Mouse (Mus musculus) limb, embryonic 11.5 days (tissue): ENCODE measurements around the gene Pnpla1. TPM values are rescaled to one million over a fixed set of nuclear protein-coding genes. Genes with fewer than 3 reads are reported as not detected.

Experiments
- ATAC-seq: fragments of 200-750 bp; cut with Nextera tagmentation; 2 replicates; pipeline ENCODE4 v1.8.0; 2017; ENCODE audit warnings: low read depth; ENCODE audit not compliant: insufficient number of reproducible peaks, low FRiP score, low TSS enrichment
- DNase-seq: peaks from one replicate; pipeline ENCODE4 v3.0.0-alpha.2; 2015; ENCODE audit warnings: low spot score
- H3K27ac ChIP-seq: fragments of 300-500 bp; sonication (generic); replicated peaks from 2 replicates; pipeline ENCODE4 v1.5.1; 2014; ENCODE audit warnings: low read depth, mild to moderate bottlenecking, low read length
- H3K27me3 ChIP-seq: fragments of 300-500 bp; sonication (generic); 2 replicates; pipeline ENCODE4 v1.6.1; 2014; ENCODE audit warnings: mild to moderate bottlenecking, low read length, mixed read lengths; ENCODE audit not compliant: control insufficient read depth, insufficient read depth
- H3K36me3 ChIP-seq: fragments of 300-500 bp; sonication (generic); 2 replicates; pipeline ENCODE4 v1.6.1; 2014; ENCODE audit warnings: mild to moderate bottlenecking, low read length, moderate library complexity, mixed read lengths; ENCODE audit not compliant: control insufficient read depth, insufficient read depth
- H3K4me1 ChIP-seq: fragments of 300-500 bp; sonication (generic); 2 replicates; pipeline ENCODE4 v1.6.1; 2014; ENCODE audit warnings: low read length, mixed read lengths; ENCODE audit not compliant: control insufficient read depth, insufficient read depth
- H3K4me2 ChIP-seq: fragments of 300-500 bp; sonication (generic); 2 replicates; pipeline ENCODE4 v1.6.1; 2014; ENCODE audit warnings: low read depth, mild to moderate bottlenecking, moderate library complexity; ENCODE audit not compliant: severe bottlenecking
- H3K4me3 ChIP-seq: fragments of 300-500 bp; sonication (generic); 2 replicates; pipeline ENCODE4 v1.5.1; 2014; ENCODE audit warnings: low read depth, low read length
- H3K9ac ChIP-seq: fragments of 300-500 bp; sonication (generic); 2 replicates; pipeline ENCODE4 v1.6.1; 2014; ENCODE audit warnings: mild to moderate bottlenecking, low read length
- H3K9me3 ChIP-seq: fragments of 300-500 bp; sonication (generic); 2 replicates; pipeline ENCODE4 v1.6.1; 2016; ENCODE audit warnings: low read length; ENCODE audit not compliant: control insufficient read depth
- WGBS: fragments of 180-500 bp; shearing (Covaris S2); extraction: QIAGEN DNeasy Blood & Tissue Kit; methylation state at CpG from one replicate; pipeline ENCODE4 v1.1.7; 2014; 5-methylcytosine and 5-hydroxymethylcytosine counted together
- polyA plus RNA-seq: library from polyadenylated mRNA; unstranded; fragments of >200 nt; fragmentation: Nextera tagmentation; extraction: Ambion mirVana; gene quantifications from 2 replicates; pipeline ENCODE4 v1.2.1, GENCODE M21; 2014

Gene Pnpla1
- polyA plus RNA-seq, 1 experiment from 2014 or later = not detected

GRCm38 (mm10) chr17:28898249-28898648 lies 40.0 kb downstream of the Pnpla1 start:
- H3K27me3 ChIP-seq = no peaks in the 10 kb centered on the region
- H3K9me3 ChIP-seq = no peaks in the 10 kb centered on the region
- DNase-seq = no peak
- H3K4me1 ChIP-seq = no peaks in the 10 kb centered on the region
- no peak overlapping the region for H3K4me2 ChIP-seq
- H3K36me3 ChIP-seq = no peaks in the 10 kb centered on the region
- no peak overlapping the region for H3K27ac ChIP-seq
- H3K4me3 ChIP-seq = no peak overlapping the region
- no peak overlapping the region for H3K9ac ChIP-seq
- ATAC-seq = no peak
- WGBS = 74% methylated on average over 5 of the region's 5 CpGs

- H3K4me1 ChIP-seq = no peaks in the 10 kb centered on the region
- H3K9me3 ChIP-seq = no peaks in the 10 kb centered on the region
- no peaks in the 10 kb centered on the region for H3K27me3 ChIP-seq
- H3K4me3 ChIP-seq = no peak overlapping the region
- no peak overlapping the region for H3K4me2 ChIP-seq
- no peak for ATAC-seq
- no peak overlapping the region for H3K27ac ChIP-seq
- WGBS = 74% methylated on average over 19 of the region's 19 CpGs
- DNase-seq = no peak
- no peak overlapping the region for H3K9ac ChIP-seq
- H3K36me3 ChIP-seq = no peaks in the 10 kb centered on the region
These were observed 41.2 kb downstream of the Pnpla1 start for GRCm38 (mm10) chr17:28899427-28899826.

- H3K4me1 ChIP-seq = no peaks in the 10 kb centered on the region
- ATAC-seq = no peak
These were observed 43.3 kb downstream of the Pnpla1 start for GRCm38 (mm10) chr17:28901559-28901958.

GRCm38 (mm10) chr17:28904546-28905376 lies 46.5 kb downstream of the Pnpla1 start:
- no peak overlapping the region for H3K27ac ChIP-seq
- WGBS = 32% methylated on average over 23 of the region's 23 CpGs
- no peak for ATAC-seq
- no peak overlapping the region for H3K4me2 ChIP-seq
- H3K9ac ChIP-seq = no peak overlapping the region
- no peak overlapping the region for H3K4me3 ChIP-seq
- peak; percentile 83 for DNase-seq
- no peaks in the 10 kb centered on the region for H3K9me3 ChIP-seq
- no peaks in the 10 kb centered on the region for H3K36me3 ChIP-seq
- H3K4me1 ChIP-seq = 0 out of 2 replicates have a peak, but pooled peaks cover 3% of the 10 kb centered on the region
- 0 out of 2 replicates have a peak, but pooled peaks cover 6% of the 10 kb centered on the region for H3K27me3 ChIP-seq

More at GRCm38 (mm10) chr17:28901559-28901958, 43.3 kb downstream of the Pnpla1 start:
- H3K27ac ChIP-seq = no peak overlapping the region
- no peak overlapping the region for H3K4me2 ChIP-seq
- no peak overlapping the region for H3K9ac ChIP-seq
- WGBS = 82% methylated on average over 4 of the region's 4 CpGs
- H3K4me3 ChIP-seq = no peak overlapping the region
- H3K27me3 ChIP-seq = no peaks in the 10 kb centered on the region
- DNase-seq = no peak
- H3K9me3 ChIP-seq = no peaks in the 10 kb centered on the region
- H3K36me3 ChIP-seq = no peaks in the 10 kb centered on the region

- Histone ChIP-seq H3K9ac (no peak overlapping the region), H3K36me3 (no peaks in the 10 kb centered on the region), H3K4me2 (no peak overlapping the region), H3K27me3 (peaks cover 13% of the 10 kb centered on the region; the same call in 1 of the 2 replicates), H3K4me1 (0 out of 2 replicates have a peak, but pooled peaks cover 3% of the 10 kb centered on the region), H3K9me3 (no peaks in the 10 kb centered on the region), H3K4me3 (no peak overlapping the region), H3K27ac (no peak overlapping the region)
- ATAC-seq (no peak), DNase-seq (no peak)
- WGBS = 65% methylated on average over 13 of the region's 13 CpGs
These were observed 47.2 kb downstream of the Pnpla1 start for GRCm38 (mm10) chr17:28905377-28905916.

- DNase-seq = no peak
- H3K36me3 ChIP-seq = no peaks in the 10 kb centered on the region
- H3K4me1 ChIP-seq = 0 out of 2 replicates have a peak, but pooled peaks cover 3% of the 10 kb centered on the region
- H3K9ac ChIP-seq = no peak overlapping the region
- no peak overlapping the region for H3K4me3 ChIP-seq
- H3K27me3 ChIP-seq = peaks cover 14% of the 10 kb centered on the region; the same call in 1 of the 2 replicates
- H3K9me3 ChIP-seq = no peaks in the 10 kb centered on the region
- WGBS = 88% methylated on average over 7 of the region's 7 CpGs
- no peak for ATAC-seq
- no peak overlapping the region for H3K4me2 ChIP-seq
- no peak overlapping the region for H3K27ac ChIP-seq
These were observed 49.7 kb downstream of the Pnpla1 start for GRCm38 (mm10) chr17:28907959-28908358.

GRCm38 (mm10) chr17:28909252-28909941 lies 51.2 kb downstream of the Pnpla1 start:
- no peak overlapping the region; the same call in 1 of the 2 replicates for H3K27ac ChIP-seq
- DNase-seq (peak; percentile 83), ATAC-seq (no peak)
- WGBS = 6% methylated on average over 29 of the region's 29 CpGs
- H3K9ac ChIP-seq = peak overlapping the region; percentile 51; the same call in 1 of the 2 replicates
- H3K4me1 ChIP-seq = 0 out of 2 replicates have a peak, but pooled peaks cover 3% of the 10 kb centered on the region
- peaks cover 14% of the 10 kb centered on the region; the same call in 1 of the 2 replicates for H3K27me3 ChIP-seq
- no peaks in the 10 kb centered on the region for H3K9me3 ChIP-seq
- peak overlapping the region; percentile 37 for H3K4me2 ChIP-seq
- no peaks in the 10 kb centered on the region for H3K36me3 ChIP-seq
- peak overlapping the region; percentile 15 for H3K4me3 ChIP-seq

- Histone ChIP-seq H3K36me3 (no peaks in the 10 kb centered on the region), H3K4me2 (no peak overlapping the region), H3K9ac (no peak overlapping the region), H3K4me3 (no peak overlapping the region), H3K27me3 (peaks cover 14% of the 10 kb centered on the region; the same call in 1 of the 2 replicates), H3K27ac (no peak overlapping the region), H3K4me1 (0 out of 2 replicates have a peak, but pooled peaks cover 3% of the 10 kb centered on the region), H3K9me3 (no peaks in the 10 kb centered on the region)
- 20% methylated on average over 7 of the region's 7 CpGs for WGBS
- no peak for ATAC-seq
- DNase-seq = peak; percentile 26
These were observed 51.9 kb downstream of the Pnpla1 start for GRCm38 (mm10) chr17:28910139-28910538.
